Comparison of ENCODE assay signal across 25 mouse cellular contexts in genomic region chr11:60358548-60358947, GRCm38 (mm10). TPM values are rescaled to one million over a fixed set of nuclear protein-coding genes. Genes with fewer than 3 reads are reported as not detected.
A peak's percentile ranks its signal among the peaks of the same experiment; 100 is the strongest.
DNase-seq lines count a peak whose midpoint lies in the region; TF ChIP-seq lines count a peak whose summit lies in the region.
"Had no signal": no experiment of that assay in that cellular context is flagged by ENCODE, and none has a peak within 500 bp of the region (broad histone marks: within the 10 kb centered on the region; RNA-seq: fewer than 3 reads in every experiment).

No protein-coding gene starts in this region.

- 72% methylated on average over 7 of the region's 7 CpGs for WGBS in kidney, adult 2 months

- peak; percentile 94 for DNase-seq in heart, adult 11 months
- no peak for DNase-seq in heart, postnatal 36 days
- DNase-seq in kidney, adult 2 months: peak; percentile 27
- DNase-seq in kidney, adult 9 months: no peak
- DNase-seq in retina, postnatal 1 day: peak; percentile 33
- DNase-seq in retina, embryonic 14.5 days (ENCODE audit: low spot score): no peak
- no peak for DNase-seq in testis, postnatal 10 days (ENCODE audit: low spot score)
- DNase-seq: adrenal gland, adult 8-10 months; cerebellum, adult 11 months; cerebellum, postnatal 10 days; kidney, adult 11 months; liver, postnatal 0 days; right cerebral cortex, adult 18-20 months; right cerebral cortex, postnatal 4 days; thymus, adult 2 months; thymus, postnatal 4 days had no signal

- H3K27ac ChIP-seq in kidney, adult 2 months (ENCODE audit: insufficient read depth, low read depth, low read length): no peak overlapping the region
- H3K27ac ChIP-seq: embryonic facial prominence, embryonic 10.5 days; forebrain, embryonic 15.5 days; hindbrain, embryonic 13.5 days; limb, embryonic 12.5 days; midbrain, embryonic 10.5 days; neural tube, embryonic 13.5 days; stomach, embryonic 15.5 days had no signal

- H3K4me1 ChIP-seq in kidney, adult 2 months (ENCODE audit: control insufficient read depth, insufficient read depth, low read length): no peaks in the 10 kb centered on the region

- no peaks in the 10 kb centered on the region for H3K27me3 ChIP-seq in kidney, adult 2 months (replicated peaks; ENCODE audit: control insufficient read depth, insufficient read depth, low read length)
- H3K27me3 ChIP-seq: forebrain, embryonic 15.5 days; hindbrain, embryonic 13.5 days; limb, embryonic 12.5 days; neural tube, embryonic 13.5 days; stomach, embryonic 15.5 days had no signal

- intact Hi-C loops in heart, postnatal 36 days (cut with DNase I): no loop called here

- TF ChIP-seq POLR2A in kidney, adult 2 months (IDR thresholded peaks at IDR 0.05; ENCODE audit: low read depth, low read length): no peak

- no peaks in the 10 kb centered on the region for H3K36me3 ChIP-seq in kidney, adult 2 months (ENCODE audit: control insufficient read depth, insufficient read depth, low read length)
- H3K36me3 ChIP-seq: embryonic facial prominence, embryonic 10.5 days; forebrain, embryonic 15.5 days; hindbrain, embryonic 13.5 days; limb, embryonic 12.5 days; midbrain, embryonic 10.5 days; neural tube, embryonic 13.5 days; stomach, embryonic 15.5 days had no signal

- no peak overlapping the region for H3K4me3 ChIP-seq in kidney, adult 2 months (ENCODE audit: insufficient read depth, low read depth, low read length)
- H3K4me3 ChIP-seq: embryonic facial prominence, embryonic 10.5 days; forebrain, embryonic 15.5 days; hindbrain, embryonic 13.5 days; limb, embryonic 12.5 days; midbrain, embryonic 10.5 days; myocyte; neural tube, embryonic 13.5 days; stomach, embryonic 15.5 days had no signal

- TF ChIP-seq CTCF in kidney, adult 2 months (conservative IDR thresholded peaks at IDR 0.05; ENCODE audit: insufficient read depth, insufficient read length, low read depth, low read length): no peak

RNA-seq across cellular contexts. Expression of gene Drc3, which starts 5.4 kb away (rescaled TPM):
- total RNA-seq in heart, postnatal 36 days (2021): 1 to 10 TPM; 2.4 to 2.5 TPM
- 2.6 and 2.8 TPM in 2 replicates for polyA plus RNA-seq in kidney, adult 2 months (2012; rRNA removed)
- polyA plus RNA-seq: C2C12 had no signal

RNA-seq across cellular contexts. Expression of gene Tom1l2, which starts 5.8 kb away (rescaled TPM):
- 100 to 1,000 TPM; 101 to 113 TPM for total RNA-seq in heart, postnatal 36 days (2021)
- 95.2 and 125 TPM in 2 replicates for polyA plus RNA-seq in kidney, adult 2 months (2012; rRNA removed)

RNA-seq across cellular contexts. Expression of gene Gid4, which starts 58.4 kb away (rescaled TPM):
- 10 to 100 TPM; 47.7 to 49.8 TPM for total RNA-seq in heart, postnatal 36 days (2021)
- 24.3 and 25.5 TPM in 2 replicates for polyA plus RNA-seq in kidney, adult 2 months (2012; rRNA removed)

RNA-seq across cellular contexts. Expression of gene Atpaf2, which starts 59.7 kb away (rescaled TPM):
- total RNA-seq in heart, postnatal 36 days (2021): 10 to 100 TPM; 40.8 to 43.9 TPM
- polyA plus RNA-seq in kidney, adult 2 months (2012; rRNA removed): 39.6 and 40.3 TPM in 2 replicates

Comparison
In these comparisons a context has a peak if more than half of its experiments do, and no peak if none do; other contexts are left out.
1. DNase-seq: peak in heart, adult 11 months (single experiment), kidney, adult 2 months (single experiment) and retina, postnatal 1 day (single experiment); none in heart, postnatal 36 days (0 of 2), kidney, adult 9 months (single experiment), retina, embryonic 14.5 days (single experiment) and testis, postnatal 10 days (single experiment).